Mouse (Mus musculus) midbrain, embryonic 13.5 days (tissue): ENCODE data around the gene Kmt2b. TPM values are rescaled to one million over a fixed set of nuclear protein-coding genes. Genes with fewer than 3 reads are reported as not detected.

Source experiments
- ATAC-seq: fragments of 200-750 bp; cut with Nextera tagmentation; 2 replicates; pipeline ENCODE4 v1.8.0; 2017; ENCODE audit warnings: mild to moderate bottlenecking, moderate TSS enrichment, moderate library complexity
- H3K27ac ChIP-seq: fragments of 300-500 bp; sonication (generic); 2 replicates; pipeline ENCODE4 v1.5.1; 2015; ENCODE audit warnings: inconsistent platforms, mild to moderate bottlenecking, moderate library complexity
- H3K27me3 ChIP-seq: fragments of 300-500 bp; sonication (generic); 2 replicates; pipeline ENCODE4 v1.6.1; 2015; ENCODE audit warnings: mild to moderate bottlenecking, inconsistent platforms
- H3K36me3 ChIP-seq: fragments of 300-500 bp; sonication (generic); 2 replicates; pipeline ENCODE4 v1.6.1; 2015; ENCODE audit warnings: mild to moderate bottlenecking, inconsistent platforms
- H3K4me1 ChIP-seq: fragments of 300-500 bp; sonication (generic); replicated peaks from 2 replicates; pipeline ENCODE4 v1.6.1; 2015; ENCODE audit warnings: inconsistent platforms
- H3K4me2 ChIP-seq: fragments of 300-500 bp; sonication (generic); replicated peaks from 2 replicates; pipeline ENCODE4 v1.6.1; 2015; ENCODE audit warnings: moderate library complexity, mild to moderate bottlenecking, inconsistent platforms
- H3K4me3 ChIP-seq: fragments of 300-500 bp; sonication (generic); replicated peaks from 2 replicates; pipeline ENCODE4 v1.5.1; 2015; ENCODE audit warnings: mild to moderate bottlenecking, inconsistent platforms
- H3K9ac ChIP-seq: fragments of 300-500 bp; sonication (generic); replicated peaks from 2 replicates; pipeline ENCODE4 v1.6.1; 2015; ENCODE audit warnings: mild to moderate bottlenecking, inconsistent platforms
- H3K9me3 ChIP-seq: fragments of 300-500 bp; sonication (generic); 2 replicates; pipeline ENCODE4 v1.6.1; 2016; ENCODE audit warnings: mild to moderate bottlenecking, inconsistent platforms
- WGBS: fragments of 180-500 bp; shearing (Covaris S2); methylation state at CpG from one replicate; pipeline ENCODE4 v1.1.7; 2015; 5-methylcytosine and 5-hydroxymethylcytosine counted together
- polyA plus RNA-seq: library from polyadenylated mRNA; unstranded; fragments of >200 nt; fragmentation: Nextera tagmentation; extraction: Ambion mirVana; gene quantifications from 2 replicates; pipeline ENCODE4 v1.2.1, GENCODE M21; 2015

The Kmt2b gene
- polyA plus RNA-seq: 12.9 and 13.3 TPM in 2 replicates

GRCm38 (mm10) chr7:30588676-30589434, at the start of gene Kmt2b:
Kmt2b (minus strand) TSS chr7:30588726.
- under 1% methylated on average over 62 of the region's 68 CpGs for WGBS
- Histone ChIP-seq H3K4me1 (peaks cover 32% of the 10 kb centered on the region), H3K36me3 (peaks cover 30% of the 10 kb centered on the region), H3K27me3 (no peaks in the 10 kb centered on the region), H3K9me3 (no peaks in the 10 kb centered on the region), H3K4me2 (peak within 1 kb of the TSS; percentile 80), H3K9ac (peak within 1 kb of the TSS; percentile 99), H3K27ac (peak within 1 kb of the TSS; percentile 95), H3K4me3 (peak within 1 kb of the TSS; percentile 99)
- ATAC-seq: peak; percentile 97

GRCm38 (mm10) chr7:30636395-30636794, 47.9 kb upstream of the Kmt2b start:
- 25% methylated on average over 11 of the region's 11 CpGs for WGBS
- no peak overlapping the region for H3K4me3 ChIP-seq
- H3K36me3 ChIP-seq: peaks cover 18% of the 10 kb centered on the region
- peaks cover 6% of the 10 kb centered on the region for H3K4me1 ChIP-seq
- H3K9ac ChIP-seq: no peak overlapping the region
- no peaks in the 10 kb centered on the region for H3K9me3 ChIP-seq
- no peak for ATAC-seq
- no peak overlapping the region for H3K27ac ChIP-seq
- H3K4me2 ChIP-seq: no peak overlapping the region
- H3K27me3 ChIP-seq: peaks cover 64% of the 10 kb centered on the region

DNA sequence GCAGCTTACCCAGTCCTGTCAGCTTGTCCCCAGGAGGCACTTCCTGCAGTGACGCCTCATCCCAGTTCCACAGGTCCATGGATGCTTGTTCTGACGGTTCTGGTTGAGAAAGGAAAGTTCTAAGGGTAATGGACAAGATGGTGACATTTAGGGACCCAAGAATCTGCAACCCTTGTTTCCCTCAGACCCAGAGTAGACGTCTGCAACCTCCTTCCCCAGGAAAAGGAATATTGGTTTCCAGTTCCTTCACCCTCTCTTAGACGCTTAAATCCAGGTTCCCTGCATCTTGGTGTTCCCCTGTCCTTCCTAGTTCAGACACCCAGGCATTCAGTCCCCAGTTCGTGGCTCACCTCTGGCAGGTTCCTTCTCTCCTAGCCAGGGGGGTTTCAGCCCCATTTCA, 47.2 kb upstream of the Kmt2b start, which contains the start of gene Etv2:
Gene Etv2 (minus strand): TSS at position 101 of the 400 bp plus-strand sequence.
- Histone ChIP-seq H3K4me1 (peaks cover 6% of the 10 kb centered on the region), H3K4me3 (0 out of 2 replicates have a peak within 1 kb of the TSS, but pooled peaks have one; percentile 4), H3K4me2 (peak within 1 kb of the TSS; percentile 36), H3K9ac (no peak within 1 kb of the TSS), H3K9me3 (no peaks in the 10 kb centered on the region), H3K27ac (no peak within 1 kb of the TSS), H3K36me3 (peaks cover 11% of the 10 kb centered on the region), H3K27me3 (peaks cover 65% of the 10 kb centered on the region)
- 3% methylated on average over 5 of the region's 5 CpGs for WGBS
- no peak for ATAC-seq

DNA sequence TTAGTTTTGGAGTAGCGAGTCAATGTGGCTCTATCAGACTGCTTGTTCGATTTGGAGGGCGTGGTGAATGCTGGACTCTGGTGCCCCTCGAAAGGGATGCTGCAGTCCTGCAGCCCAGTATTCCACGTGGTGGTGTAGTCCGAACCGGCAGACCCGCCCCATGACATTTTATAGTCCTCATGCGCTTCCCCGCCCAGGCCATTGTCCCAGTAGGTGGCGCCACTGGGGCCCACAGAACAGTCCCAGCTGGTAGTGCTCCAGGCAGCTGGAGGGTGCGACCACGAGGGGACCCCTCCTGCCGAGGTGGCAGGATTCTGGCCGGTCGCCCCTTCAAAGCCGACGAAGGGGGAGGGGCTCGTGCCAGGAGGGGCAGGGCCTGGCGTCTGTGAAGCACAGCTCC, 46.1 kb upstream of the Kmt2b start:
- Histone ChIP-seq H3K4me2 (peak overlapping the region; percentile 36), H3K27ac (no peak overlapping the region), H3K4me3 (0 out of 2 replicates have a peak overlapping the region, but pooled peaks have one; percentile 4), H3K9me3 (no peaks in the 10 kb centered on the region), H3K4me1 (peaks cover 6% of the 10 kb centered on the region), H3K9ac (no peak overlapping the region), H3K36me3 (no peaks in the 10 kb centered on the region), H3K27me3 (peaks cover 73% of the 10 kb centered on the region)
- ATAC-seq: 0 out of 2 replicates have a peak, but pooled peaks have one; percentile 62
- WGBS: under 1% methylated on average over 20 of the region's 20 CpGs

- Histone ChIP-seq H3K4me1 (peaks cover 6% of the 10 kb centered on the region), H3K9ac (no peak overlapping the region), H3K27me3 (peaks cover 77% of the 10 kb centered on the region), H3K4me2 (no peak overlapping the region), H3K4me3 (0 out of 2 replicates have a peak overlapping the region, but pooled peaks have one; percentile 4), H3K36me3 (no peaks in the 10 kb centered on the region), H3K9me3 (no peaks in the 10 kb centered on the region), H3K27ac (no peak overlapping the region)
- 5% methylated on average over 27 of the region's 27 CpGs for WGBS
- no peak for ATAC-seq
These were observed 45.4 kb upstream of the Kmt2b start for GRCm38 (mm10) chr7:30633762-30634412.

GRCm38 (mm10) chr7:30629013-30629412, 40.5 kb upstream of the Kmt2b start:
- H3K4me3 ChIP-seq: no peak overlapping the region
- H3K27ac ChIP-seq: no peak overlapping the region
- ATAC-seq: no peak
- H3K9ac ChIP-seq: no peak overlapping the region
- H3K27me3 ChIP-seq: peaks cover 48% of the 10 kb centered on the region
- H3K4me2 ChIP-seq: no peak overlapping the region
- peaks cover 18% of the 10 kb centered on the region for H3K4me1 ChIP-seq
- H3K9me3 ChIP-seq: no peaks in the 10 kb centered on the region
- peaks cover 5% of the 10 kb centered on the region; the same call in 1 of the 2 replicates for H3K36me3 ChIP-seq

DNA sequence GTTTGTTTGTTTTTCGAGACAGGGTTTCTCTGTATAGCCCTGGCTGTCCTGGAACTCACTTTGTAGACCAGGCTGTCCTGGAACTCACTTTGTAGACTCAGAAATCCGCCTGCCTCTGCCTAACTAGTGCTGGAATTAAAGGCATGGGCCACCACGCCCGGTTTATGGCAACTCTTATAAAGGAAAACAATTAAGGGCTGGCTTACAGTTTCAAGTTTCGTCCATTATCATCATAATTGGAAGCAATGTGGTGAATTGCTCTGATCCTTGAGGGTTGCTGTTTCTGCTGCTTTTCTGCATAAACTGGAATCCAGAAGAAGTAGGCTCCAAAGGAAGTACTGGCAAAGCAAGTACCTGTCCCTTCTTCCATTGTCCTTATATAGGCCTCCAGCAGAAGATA, 38.1 kb upstream of the Kmt2b start:
- Histone ChIP-seq H3K4me3 (peak overlapping the region; percentile 91; the same call in 1 of the 2 replicates), H3K4me1 (peaks cover 18% of the 10 kb centered on the region), H3K9me3 (no peaks in the 10 kb centered on the region), H3K36me3 (peaks cover 28% of the 10 kb centered on the region), H3K27ac (no peak overlapping the region), H3K27me3 (peaks cover 25% of the 10 kb centered on the region), H3K4me2 (peak overlapping the region; percentile 96), H3K9ac (no peak overlapping the region)
- no peak for ATAC-seq
- WGBS: 86% methylated on average over 5 of the region's 5 CpGs

DNA sequence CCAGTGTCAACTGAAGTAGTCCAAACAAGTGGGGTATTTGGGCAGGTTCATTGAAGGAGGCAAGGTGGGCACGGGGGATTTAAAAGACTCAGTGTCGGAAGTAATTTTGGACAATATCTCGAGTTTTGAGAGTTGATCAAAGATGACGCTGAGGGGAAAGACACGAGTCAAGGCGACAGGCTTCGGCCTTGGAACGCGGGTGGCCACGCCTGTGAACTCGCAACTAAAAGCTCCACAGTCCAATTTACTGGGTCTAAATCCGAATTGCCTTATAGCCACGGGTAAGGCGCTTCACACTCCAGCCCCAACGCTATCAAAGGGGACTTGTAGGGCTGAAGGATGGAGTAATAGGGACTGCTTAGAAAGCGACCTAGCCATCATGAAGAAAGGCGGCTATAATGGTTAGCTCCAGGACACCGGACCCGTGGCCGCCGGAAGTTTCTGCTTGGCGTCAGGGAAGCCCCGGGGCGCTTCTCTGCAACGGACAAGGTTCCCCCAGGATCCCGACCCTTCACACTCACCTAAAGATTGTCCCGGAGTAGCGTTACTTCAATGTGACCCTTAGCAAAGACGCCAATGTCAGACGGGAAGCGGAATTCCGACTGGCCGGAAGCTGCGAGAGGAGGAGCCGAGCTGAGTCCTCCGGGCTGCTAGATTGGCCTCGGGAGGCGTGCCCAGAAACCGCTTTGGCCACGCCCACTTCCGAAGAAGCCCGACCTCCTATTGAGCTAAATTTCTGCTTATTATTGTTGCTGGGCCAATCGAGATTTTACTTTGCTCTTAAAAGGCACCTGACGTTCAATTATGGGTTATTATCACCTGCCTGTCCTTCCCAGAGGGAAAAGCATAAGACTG, 37.2 kb upstream of the Kmt2b start, which contains the start of gene Cox6b1:
Gene Cox6b1 (minus strand): TSS at position 622 of the 855 bp plus-strand sequence.
- Histone ChIP-seq H3K36me3 (peaks cover 35% of the 10 kb centered on the region), H3K9ac (peak within 1 kb of the TSS; percentile 83), H3K4me3 (peak within 1 kb of the TSS; percentile 91), H3K27ac (peak within 1 kb of the TSS; percentile 58; the same call in 1 of the 2 replicates), H3K27me3 (peaks cover 20% of the 10 kb centered on the region), H3K9me3 (no peaks in the 10 kb centered on the region), H3K4me2 (peak within 1 kb of the TSS; percentile 96), H3K4me1 (peaks cover 18% of the 10 kb centered on the region)
- 2% methylated on average over 44 of the region's 44 CpGs for WGBS
- ATAC-seq: peak; percentile 92

- Histone ChIP-seq H3K9ac (no peak overlapping the region), H3K9me3 (no peaks in the 10 kb centered on the region), H3K4me3 (no peak overlapping the region), H3K36me3 (peaks cover 79% of the 10 kb centered on the region), H3K27ac (no peak overlapping the region), H3K27me3 (no peaks in the 10 kb centered on the region), H3K4me1 (peaks cover under 1% of the 10 kb centered on the region; the same call in 1 of the 2 replicates), H3K4me2 (no peak overlapping the region)
- ATAC-seq: no peak
- 87% methylated on average over 3 of the region's 3 CpGs for WGBS
These were observed 30.7 kb upstream of the Kmt2b start for GRCm38 (mm10) chr7:30619202-30619601.

GRCm38 (mm10) chr7:30618658-30619057, 30.1 kb upstream of the Kmt2b start:
- peaks cover 74% of the 10 kb centered on the region for H3K36me3 ChIP-seq
- H3K27ac ChIP-seq: no peak overlapping the region
- H3K27me3 ChIP-seq: no peaks in the 10 kb centered on the region
- no peak for ATAC-seq
- no peak overlapping the region for H3K4me3 ChIP-seq
- H3K9me3 ChIP-seq: no peaks in the 10 kb centered on the region
- no peak overlapping the region for H3K9ac ChIP-seq
- 96% methylated on average over 9 of the region's 9 CpGs for WGBS
- no peak overlapping the region for H3K4me2 ChIP-seq
- no peaks in the 10 kb centered on the region for H3K4me1 ChIP-seq

DNA sequence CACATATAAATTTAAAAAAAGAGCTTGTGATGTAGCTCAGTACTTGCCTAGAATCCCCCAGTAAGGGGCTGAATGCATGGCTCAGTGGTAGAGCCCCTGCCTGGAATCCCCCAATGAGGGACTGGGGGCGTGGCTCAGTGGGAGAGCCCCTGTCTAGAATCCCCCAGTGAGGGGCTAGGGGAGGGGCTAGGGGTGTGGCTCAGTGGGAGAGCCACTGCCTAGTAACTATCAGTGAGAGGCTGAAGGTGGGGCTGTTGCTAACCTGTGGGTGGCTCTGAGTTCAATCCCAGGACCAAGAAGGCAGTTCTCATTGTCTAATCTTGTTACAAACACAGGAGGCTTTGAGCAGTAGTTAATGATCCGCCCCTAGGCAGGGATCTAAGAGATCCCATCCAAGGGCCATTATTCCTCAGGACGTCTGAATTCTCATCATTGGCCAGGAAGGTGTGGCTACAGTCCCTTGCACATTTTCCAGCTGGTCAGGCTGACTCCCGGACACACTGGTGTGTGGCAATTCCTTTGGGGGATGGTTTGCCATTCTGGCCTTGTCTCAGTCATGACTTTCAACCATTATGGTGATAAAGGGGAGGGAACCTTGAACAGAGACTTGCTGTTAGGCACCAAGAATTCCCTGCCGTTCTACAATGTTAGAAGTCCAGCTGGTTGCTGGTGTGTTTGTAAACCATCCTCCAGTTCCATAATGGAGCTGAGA, 26.7 kb upstream of the Kmt2b start:
- Histone ChIP-seq H3K27ac (no peak overlapping the region), H3K4me3 (no peak overlapping the region), H3K27me3 (no peaks in the 10 kb centered on the region), H3K4me2 (no peak overlapping the region), H3K9me3 (no peaks in the 10 kb centered on the region), H3K4me1 (no peaks in the 10 kb centered on the region), H3K36me3 (peaks cover 47% of the 10 kb centered on the region), H3K9ac (no peak overlapping the region)
- 0 out of 2 replicates have a peak, but pooled peaks have one; percentile 18 for ATAC-seq
- WGBS: 70% methylated on average over 5 of the region's 5 CpGs
